In the genomic region with DNA sequence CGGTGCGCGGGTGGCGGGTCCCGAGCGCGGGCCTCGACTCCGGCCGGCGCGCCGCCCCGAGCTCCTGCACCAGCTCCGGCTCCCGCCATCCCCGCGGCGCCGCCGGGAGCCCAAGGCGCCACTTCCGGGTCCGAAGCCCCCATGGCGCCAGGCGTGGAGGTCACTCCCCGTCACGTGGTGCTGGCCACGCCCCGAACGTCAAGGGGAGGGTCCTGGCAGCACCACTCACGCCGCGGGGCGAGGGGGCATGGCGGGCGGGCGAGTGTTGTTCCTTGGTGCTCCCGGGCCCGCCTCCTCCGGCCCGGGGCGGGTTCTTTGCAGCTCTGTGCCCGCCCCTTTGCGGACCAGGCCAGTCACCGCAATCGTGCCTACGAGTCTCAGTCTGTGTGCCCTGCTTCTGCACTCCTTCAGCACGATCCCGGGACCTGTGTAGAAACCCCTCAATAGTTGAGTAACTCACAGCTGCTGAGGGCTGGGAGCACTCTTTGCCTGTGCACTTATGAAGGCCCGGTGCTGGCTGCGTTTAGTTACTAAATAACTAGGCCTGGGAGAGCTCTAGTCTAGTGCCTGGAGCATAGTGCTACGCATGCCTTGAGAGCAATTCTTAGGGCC, we compare ENCODE assay signal across 8 mouse cellular contexts. TPM values are rescaled to one million over a fixed set of nuclear protein-coding genes. Genes with fewer than 3 reads are reported as not detected.
DNase-seq lines count a peak whose midpoint lies in the region; ATAC-seq and TF ChIP-seq lines count a peak whose summit lies in the region.

Mtch1 (minus strand) TSS at position 290 of the 612 bp plus-strand sequence.

- peak within 1 kb of the TSS; percentile 91 for H3K27ac ChIP-seq in heart, embryonic 12.5 days (ENCODE audit: poor library complexity, severe bottlenecking)
- H3K27ac ChIP-seq in kidney, postnatal 0 days = peak within 1 kb of the TSS; percentile 96
- H3K27ac ChIP-seq in liver, embryonic 11.5 days (ENCODE audit: low read depth, low read length) = peak within 1 kb of the TSS; percentile 66
- peak within 1 kb of the TSS; percentile 94 for H3K27ac ChIP-seq in stomach, embryonic 14.5 days (ENCODE audit: low read length)

- under 1% methylated on average over 50 of the region's 53 CpGs for WGBS in heart, embryonic 12.5 days
- under 1% methylated on average over 48 of the region's 53 CpGs for WGBS in kidney, postnatal 0 days
- 1% methylated on average over 47 of the region's 53 CpGs for WGBS in liver, embryonic 11.5 days
- under 1% methylated on average over 46 of the region's 53 CpGs for WGBS in stomach, embryonic 14.5 days

- no peaks in the 10 kb centered on the region for H3K9me3 ChIP-seq in erythroblast, embryonic 14.5 days (ENCODE audit: control insufficient read depth, low read length)
- no peaks in the 10 kb centered on the region for H3K9me3 ChIP-seq in heart, embryonic 12.5 days (replicated peaks)
- no peaks in the 10 kb centered on the region for H3K9me3 ChIP-seq in kidney, postnatal 0 days (replicated peaks; ENCODE audit: low read length)
- H3K9me3 ChIP-seq in liver, embryonic 11.5 days (ENCODE audit: control insufficient read depth, low read length) = no peaks in the 10 kb centered on the region
- no peaks in the 10 kb centered on the region for H3K9me3 ChIP-seq in stomach, embryonic 14.5 days (ENCODE audit: control insufficient read depth, low read depth, low read length)

- TF ChIP-seq POLR2A in brain, embryonic 14.5 days (IDR thresholded peaks at IDR 0.05; ENCODE audit: borderline replicate concordance, extremely low read depth, insufficient read depth, insufficient read length, poor library complexity, severe bottlenecking) = peak; percentile 87

- no peak for TF ChIP-seq CTCF in C2C12 (IDR thresholded peaks at IDR 0.05; ENCODE audit: control insufficient read depth, insufficient read depth, insufficient read length)
- no peak for TF ChIP-seq CTCF in brain, embryonic 14.5 days (IDR thresholded peaks at IDR 0.05; ENCODE audit: borderline replicate concordance, extremely low read depth, insufficient read depth, insufficient read length)
- TF ChIP-seq CTCF in kidney, postnatal 0 days (IDR thresholded peaks at IDR 0.05; ENCODE audit: low read depth) = peak; percentile 20; the same call in 1 of the 2 replicates

- ATAC-seq in heart, embryonic 12.5 days (ENCODE audit: insufficient number of reproducible peaks, low FRiP score) = peak; percentile 97
- peak; percentile 95 for ATAC-seq in kidney, postnatal 0 days (replicated peaks; ENCODE audit: low FRiP score, low read depth)
- ATAC-seq in liver, embryonic 11.5 days (replicated peaks; ENCODE audit: low FRiP score) = peak; percentile 97
- peak; percentile 97 for ATAC-seq in stomach, embryonic 14.5 days (ENCODE audit: insufficient number of reproducible peaks, insufficient read depth, low FRiP score, low read depth)

- H3K79me3 ChIP-seq in C2C12 (ENCODE audit: low read depth) = peaks cover 33% of the 10 kb centered on the region

- H3K4me1 ChIP-seq in erythroblast, embryonic 14.5 days (ENCODE audit: control insufficient read depth) = peaks cover 35% of the 10 kb centered on the region
- peaks cover 39% of the 10 kb centered on the region for H3K4me1 ChIP-seq in heart, embryonic 12.5 days (replicated peaks)
- peaks cover 12% of the 10 kb centered on the region for H3K4me1 ChIP-seq in kidney, postnatal 0 days (replicated peaks; ENCODE audit: insufficient read depth, low read length)
- peaks cover 28% of the 10 kb centered on the region for H3K4me1 ChIP-seq in liver, embryonic 11.5 days (replicated peaks; ENCODE audit: control insufficient read depth, insufficient read depth, low read length)
- peaks cover 15% of the 10 kb centered on the region; the same call in 1 of the 2 replicates for H3K4me1 ChIP-seq in stomach, embryonic 14.5 days (ENCODE audit: control insufficient read depth, insufficient read depth, low read length)

- H3K4me3 ChIP-seq in C2C12 (ENCODE audit: insufficient read depth, poor library complexity, severe bottlenecking) = peak within 1 kb of the TSS; percentile 81
- H3K4me3 ChIP-seq in erythroblast, embryonic 14.5 days (replicated peaks) = peak within 1 kb of the TSS; percentile 77
- peak within 1 kb of the TSS; percentile 98 for H3K4me3 ChIP-seq in heart, embryonic 12.5 days
- H3K4me3 ChIP-seq in kidney, postnatal 0 days (replicated peaks; ENCODE audit: low read depth, low read length) = peak within 1 kb of the TSS; percentile 96
- H3K4me3 ChIP-seq in liver, embryonic 11.5 days (ENCODE audit: low read depth, low read length) = peak within 1 kb of the TSS; percentile 98
- H3K4me3 ChIP-seq in stomach, embryonic 14.5 days (ENCODE audit: low read depth, low read length) = peak within 1 kb of the TSS; percentile 93

- peak within 1 kb of the TSS; percentile 98 for H3K9ac ChIP-seq in heart, embryonic 12.5 days
- peak within 1 kb of the TSS; percentile 96 for H3K9ac ChIP-seq in kidney, postnatal 0 days (ENCODE audit: low read depth, low read length)
- H3K9ac ChIP-seq in liver, embryonic 11.5 days (ENCODE audit: low read depth, low read length) = peak within 1 kb of the TSS; percentile 95
- peak within 1 kb of the TSS; percentile 92 for H3K9ac ChIP-seq in stomach, embryonic 14.5 days (replicated peaks; ENCODE audit: low read depth, low read length)

- DNase-seq in brain, embryonic 14.5 days (ENCODE audit: low read depth) = peak; percentile 98
- peak; percentile 98 for DNase-seq in kidney, postnatal 0 days (ENCODE audit: low spot score)
- DNase-seq in liver, embryonic 11.5 days (ENCODE audit: low spot score) = peak; percentile 100
- DNase-seq in naive thymus-derived CD4-positive, alpha-beta T cell, adult 2 months (ENCODE audit: low read depth) = peak; percentile 95

- H3K36me3 ChIP-seq in C2C12 (ENCODE audit: control insufficient read depth, insufficient read depth) = peaks cover 25% of the 10 kb centered on the region
- peaks cover 24% of the 10 kb centered on the region for H3K36me3 ChIP-seq in erythroblast, embryonic 14.5 days (ENCODE audit: control insufficient read depth)
- H3K36me3 ChIP-seq in heart, embryonic 12.5 days = peaks cover 21% of the 10 kb centered on the region
- peaks cover 13% of the 10 kb centered on the region; the same call in 1 of the 2 replicates for H3K36me3 ChIP-seq in kidney, postnatal 0 days (ENCODE audit: insufficient read depth, low read length)
- peaks cover 4% of the 10 kb centered on the region; the same call in 1 of the 2 replicates for H3K36me3 ChIP-seq in liver, embryonic 11.5 days (ENCODE audit: control insufficient read depth, insufficient read depth, low read length)
- H3K36me3 ChIP-seq in stomach, embryonic 14.5 days (ENCODE audit: control insufficient read depth, insufficient read depth, low read length) = peaks cover 8% of the 10 kb centered on the region; the same call in 1 of the 2 replicates

- H3ac ChIP-seq in C2C12 (ENCODE audit: control insufficient read depth, insufficient read length, low read depth) = peak within 1 kb of the TSS; percentile 75

- peak within 1 kb of the TSS; percentile 89 for H3K4me2 ChIP-seq in heart, embryonic 12.5 days
- peak within 1 kb of the TSS; percentile 78 for H3K4me2 ChIP-seq in kidney, postnatal 0 days (ENCODE audit: low read length)
- peak within 1 kb of the TSS; percentile 94 for H3K4me2 ChIP-seq in liver, embryonic 11.5 days
- H3K4me2 ChIP-seq in stomach, embryonic 14.5 days (replicated peaks; ENCODE audit: low read depth, low read length) = peak within 1 kb of the TSS; percentile 78

- peaks cover 47% of the 10 kb centered on the region for H3K79me2 ChIP-seq in C2C12 (ENCODE audit: control insufficient read depth, insufficient read depth)

- H3K27me3 ChIP-seq in C2C12 (ENCODE audit: control insufficient read depth, insufficient read depth, insufficient read length) = no peaks in the 10 kb centered on the region
- H3K27me3 ChIP-seq in erythroblast, embryonic 14.5 days (ENCODE audit: control insufficient read depth) = no peaks in the 10 kb centered on the region
- H3K27me3 ChIP-seq in heart, embryonic 12.5 days (replicated peaks) = no peaks in the 10 kb centered on the region
- no peaks in the 10 kb centered on the region for H3K27me3 ChIP-seq in kidney, postnatal 0 days (ENCODE audit: insufficient read depth, low read length)
- no peaks in the 10 kb centered on the region for H3K27me3 ChIP-seq in liver, embryonic 11.5 days (replicated peaks; ENCODE audit: control insufficient read depth, insufficient read depth, low read length)
- no peaks in the 10 kb centered on the region for H3K27me3 ChIP-seq in stomach, embryonic 14.5 days (ENCODE audit: control insufficient read depth, insufficient read depth, low read length)

TF ChIP-seq in C2C12, 6 proteins besides CTCF, POLR2A, EP300 and RAD21:
- TF ChIP-seq CEBPB (IDR thresholded peaks at IDR 0.05; ENCODE audit: low read depth) (no peak), MAX (IDR thresholded peaks at IDR 0.05) (peak; percentile 74), MYOG (IDR thresholded peaks at IDR 0.05; ENCODE audit: control insufficient read depth, extremely low read depth, insufficient read length) (no peak), MYOD1 (IDR thresholded peaks at IDR 0.05; ENCODE audit: control insufficient read depth, insufficient read length, low read depth) (no peak), USF1 (IDR thresholded peaks at IDR 0.05; ENCODE audit: low read depth) (peak; percentile 95), FOSL1 (IDR thresholded peaks at IDR 0.05; ENCODE audit: insufficient read depth, low read length, poor library complexity, severe bottlenecking) (no peak)

RNA-seq across cellular contexts. Expression of gene Mtch1, which starts in this region (rescaled TPM):
- 464 TPM for polyA plus RNA-seq in C2C12 (2012; fragmentation: generic; extraction: Trizol)
- 698 and 767 TPM in 2 replicates for polyA plus RNA-seq in brain, embryonic 14.5 days (2012; rRNA removed)
- 10.3 and 12.7 TPM in 2 replicates for polyA plus RNA-seq in erythroblast, embryonic 14.5 days (2012)
- polyA plus RNA-seq in heart, embryonic 12.5 days (2016; fragmentation: Nextera tagmentation; extraction: Ambion mirVana) = 317 and 330 TPM in 2 replicates
- 307 and 309 TPM in 2 replicates for polyA plus RNA-seq in kidney, postnatal 0 days (2015; fragmentation: Nextera tagmentation; extraction: Ambion mirVana)
- polyA plus RNA-seq in liver, embryonic 11.5 days (2014; fragmentation: Nextera tagmentation; extraction: Ambion mirVana) = 147 and 149 TPM in 2 replicates
- 287 and 333 TPM in 2 replicates for polyA plus RNA-seq in stomach, embryonic 14.5 days (2014; fragmentation: Nextera tagmentation; extraction: Ambion mirVana)

Comparison
In these comparisons a context has a peak if more than half of its experiments do, and no peak if none do; other contexts are left out.
1. Peak in every context shown above with its lines: DNase-seq, ATAC-seq, H3K4me3 ChIP-seq and H3K27ac ChIP-seq.
2. RNA of gene Mtch1 (polyA plus RNA-seq): 698 to 767 TPM in brain, embryonic 14.5 days, 464 TPM in C2C12 (single experiment), 317 to 330 TPM in heart, embryonic 12.5 days, 307 to 309 TPM in kidney, postnatal 0 days, 287 to 333 TPM in stomach, embryonic 14.5 days and 147 to 149 TPM in liver, embryonic 11.5 days; 10.3 to 12.7 TPM in erythroblast, embryonic 14.5 days; every median in the first group is over 10 times any median in the second.